Mouse (Mus musculus): ENCODE data around the gene Wdr20rt.
"Not testable (repeated sequence)": the region's sequence is repeated elsewhere in the genome, so short reads cannot be mapped to it uniquely, and the experiment has no call there.

Wdr20rt gene

GRCm38 (mm10) chr12:65225467-65225945 lies at the start of gene Wdr20rt:
TSS of gene Wdr20rt (plus strand) at chr12:65225517.
- DNase-seq (ENCODE audit: low spot score), result no peak

- peak; percentile 19 for DNase-seq (ENCODE audit: low spot score)
Observed at GRCm38 (mm10) chr12:65187365-65187764, 38.0 kb upstream of the Wdr20rt start.

- DNase-seq (ENCODE audit: low spot score), result no peak
Observed at GRCm38 (mm10) chr12:65189213-65189612, 36.1 kb upstream of the Wdr20rt start.

GRCm38 (mm10) chr12:65194003-65194530 lies 31.2 kb upstream of the Wdr20rt start:
- DNase-seq (ENCODE audit: low spot score), result peak; percentile 5

- no peak for DNase-seq (ENCODE audit: low spot score)
Observed at GRCm38 (mm10) chr12:65201812-65202211, 23.5 kb upstream of the Wdr20rt start.

- no peak for DNase-seq (ENCODE audit: low spot score)
Observed at GRCm38 (mm10) chr12:65206431-65206830, 18.9 kb upstream of the Wdr20rt start.

- DNase-seq (ENCODE audit: low spot score), result no peak
Observed at GRCm38 (mm10) chr12:65216404-65216840, 8.9 kb upstream of the Wdr20rt start.

GRCm38 (mm10) chr12:65228628-65229027 lies 3.3 kb downstream of the Wdr20rt start:
- no peak for DNase-seq (ENCODE audit: low spot score)

- DNase-seq (ENCODE audit: low spot score), result no peak
Observed at GRCm38 (mm10) chr12:65229041-65229440, 3.7 kb downstream of the Wdr20rt start.

- not testable (repeated sequence) for DNase-seq (ENCODE audit: low spot score)
Observed at GRCm38 (mm10) chr12:65232801-65233200, 7.5 kb downstream of the Wdr20rt start.

GRCm38 (mm10) chr12:65250116-65250738 lies 24.9 kb downstream of the Wdr20rt start:
- DNase-seq (ENCODE audit: low spot score), result no peak

- no peak for DNase-seq (ENCODE audit: low spot score)
Observed at GRCm38 (mm10) chr12:65256887-65257286, 31.6 kb downstream of the Wdr20rt start.

- DNase-seq (ENCODE audit: low spot score), result no peak
Observed at GRCm38 (mm10) chr12:65258212-65259138, 33.2 kb downstream of the Wdr20rt start.

GRCm38 (mm10) chr12:65259139-65260111 lies 34.1 kb downstream of the Wdr20rt start:
- peak; percentile 12 for DNase-seq (ENCODE audit: low spot score)

GRCm38 (mm10) chr12:65268311-65268984 lies 43.1 kb downstream of the Wdr20rt start:
- no peak for DNase-seq (ENCODE audit: low spot score)

GRCm38 (mm10) chr12:65269406-65269805 lies 44.1 kb downstream of the Wdr20rt start:
- DNase-seq (ENCODE audit: low spot score), result no peak

- DNase-seq (ENCODE audit: low spot score), result peak; percentile 21
Observed at GRCm38 (mm10) chr12:65273807-65274206, 48.5 kb downstream of the Wdr20rt start.
